Mouse (Mus musculus) kidney, adult 10 weeks (tissue): ENCODE data around the gene Gm17535. TPM values are rescaled to one million over a fixed set of nuclear protein-coding genes. Genes with fewer than 3 reads are reported as not detected.

Experiments
- polyA plus RNA-seq: library from polyadenylated mRNA; stranded (reverse); fragments of 350-450 nt; fragmentation: Illumina TruSeq; extraction: RNeasy Lipid Tissue Mini Kit (QIAGEN cat#74804); gene quantifications from one replicate; pipeline ENCODE4 v1.2.3, GENCODE M21; 2014; ENCODE audit warnings: low read depth, low replicate concordance

The Gm17535 gene
- polyA plus RNA-seq = not detected

DNA sequence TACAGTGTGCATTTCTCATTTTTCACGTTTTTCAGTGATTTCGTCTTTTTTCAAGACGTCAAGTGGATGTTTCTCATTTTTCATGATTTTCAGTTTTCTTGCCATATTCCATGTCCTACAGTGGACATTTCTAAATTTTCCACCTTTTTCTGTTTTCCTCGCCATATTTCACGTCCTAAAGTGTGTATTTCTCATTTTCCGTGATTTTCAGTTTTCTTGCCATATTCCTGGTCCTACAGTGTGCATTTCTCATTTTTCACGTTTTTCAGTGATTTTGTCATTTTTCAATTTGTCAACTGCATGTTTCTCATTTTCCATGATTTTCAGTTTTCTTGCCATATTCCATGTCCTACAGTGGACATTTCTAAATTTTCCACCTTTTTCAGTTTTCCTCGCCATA is at the start of gene Gm17535:
Gene Gm17535, plus strand, starts transcription at position 301 of the 400 bp plus-strand sequence.

DNA sequence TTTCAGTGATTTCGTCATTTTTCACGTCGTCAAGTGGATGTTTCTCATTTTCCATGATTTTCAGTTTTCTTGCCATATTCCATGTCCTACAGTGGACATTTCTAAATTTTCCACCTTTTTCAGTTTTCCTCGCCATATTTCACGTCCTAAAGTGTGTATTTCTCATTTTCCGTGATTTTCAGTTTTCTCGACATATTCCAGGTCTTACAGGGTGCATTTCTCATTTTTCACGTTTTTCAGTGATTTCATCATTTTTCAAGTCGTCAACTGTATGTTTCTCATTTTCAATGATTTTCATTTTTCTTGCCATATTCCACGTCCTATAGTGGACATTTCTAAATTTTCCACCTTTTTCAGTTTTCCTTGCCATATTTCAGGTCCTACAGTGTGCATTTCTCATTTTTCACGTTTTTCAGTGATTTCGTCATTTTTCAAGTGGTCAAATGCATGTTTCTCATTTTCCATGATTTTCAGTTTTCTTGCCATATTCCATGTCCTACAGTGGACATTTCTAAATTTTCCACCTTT is 33.9 kb upstream of the Gm17535 start, which contains the start of gene Gm10722:
Gene Gm10722, plus strand, starts transcription at position 478 of the 528 bp plus-strand sequence.

DNA sequence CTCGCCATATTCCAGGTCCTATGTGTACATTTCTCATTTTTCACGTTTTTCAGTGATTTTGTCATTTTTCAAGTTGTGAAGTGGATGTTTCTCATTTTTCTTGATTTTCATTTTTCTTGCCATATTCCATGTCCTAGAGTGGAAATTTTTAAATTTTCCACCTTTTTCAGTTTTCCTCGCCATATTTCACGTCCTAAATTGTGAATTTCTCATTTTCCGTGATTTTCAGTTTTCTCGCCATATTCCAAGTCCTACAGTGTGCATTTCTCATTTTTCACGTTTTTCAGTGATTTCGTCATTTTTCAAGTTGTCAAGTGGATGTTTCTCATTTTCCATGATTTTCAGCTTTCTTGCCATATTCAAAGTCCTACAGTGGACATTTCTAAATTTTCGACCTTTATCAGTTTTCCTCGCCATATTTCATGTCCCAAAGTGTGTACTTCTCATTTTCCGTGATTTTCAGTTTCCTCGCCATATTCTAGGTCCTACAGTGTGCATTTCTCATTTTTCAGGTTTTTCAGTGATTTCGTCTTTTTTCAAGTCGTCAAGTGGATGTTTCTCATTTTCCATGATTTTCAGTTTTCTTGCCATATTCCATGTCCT is 31.5 kb upstream of the Gm17535 start, which contains the start of gene Gm11168:
Gene Gm11168, plus strand, starts transcription at position 553 of the 603 bp plus-strand sequence.

DNA sequence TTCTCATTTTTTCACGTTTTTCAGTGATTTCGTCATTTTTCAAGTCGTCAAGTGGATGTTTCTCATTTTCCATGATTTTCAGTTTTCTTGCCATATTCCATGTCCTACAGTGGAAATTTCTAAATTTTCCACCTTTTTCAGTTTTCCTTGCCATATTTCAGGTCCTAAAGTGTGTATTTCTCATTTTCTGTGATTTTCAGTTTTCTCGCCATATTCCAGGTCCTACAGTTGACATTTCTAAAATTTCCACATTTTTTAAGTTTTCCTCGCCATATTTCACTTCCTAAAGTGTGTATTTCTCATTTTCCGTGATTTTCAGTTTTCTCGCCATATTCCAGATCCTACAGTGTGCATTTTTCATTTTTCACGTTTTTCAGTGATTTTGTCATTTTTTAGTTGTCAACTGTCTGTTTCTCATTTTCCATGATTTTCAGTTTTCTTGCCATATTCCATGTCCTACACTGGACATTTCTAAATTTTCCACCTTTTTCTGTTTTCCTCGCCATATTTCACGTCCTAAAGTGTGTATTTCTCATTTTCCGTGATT is 21.6 kb upstream of the Gm17535 start, which contains the start of gene Gm10721:
Gene Gm10721, plus strand, starts transcription at position 408 of the 547 bp plus-strand sequence.

DNA sequence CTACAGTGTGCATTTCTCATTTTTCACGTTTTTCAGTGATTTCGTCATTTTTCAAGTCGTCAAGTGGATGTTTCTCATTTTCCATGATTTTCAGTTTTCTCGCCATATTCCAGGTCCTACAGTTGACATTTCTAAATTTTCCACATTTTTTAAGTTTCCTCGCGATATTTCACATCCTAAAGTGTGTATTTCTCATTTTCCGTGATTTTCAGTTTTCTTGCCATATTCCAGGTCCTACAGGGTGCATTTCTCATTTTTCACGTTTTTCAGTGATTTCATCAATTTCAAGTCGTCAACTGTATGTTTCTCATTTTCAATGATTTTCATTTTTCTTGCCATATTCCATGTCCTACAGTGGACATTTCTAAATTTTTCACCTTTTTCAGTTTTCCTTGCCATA is 19.0 kb upstream of the Gm17535 start, which contains the start of gene Gm10720:
Gene Gm10720, plus strand, starts transcription at position 301 of the 400 bp plus-strand sequence.

DNA sequence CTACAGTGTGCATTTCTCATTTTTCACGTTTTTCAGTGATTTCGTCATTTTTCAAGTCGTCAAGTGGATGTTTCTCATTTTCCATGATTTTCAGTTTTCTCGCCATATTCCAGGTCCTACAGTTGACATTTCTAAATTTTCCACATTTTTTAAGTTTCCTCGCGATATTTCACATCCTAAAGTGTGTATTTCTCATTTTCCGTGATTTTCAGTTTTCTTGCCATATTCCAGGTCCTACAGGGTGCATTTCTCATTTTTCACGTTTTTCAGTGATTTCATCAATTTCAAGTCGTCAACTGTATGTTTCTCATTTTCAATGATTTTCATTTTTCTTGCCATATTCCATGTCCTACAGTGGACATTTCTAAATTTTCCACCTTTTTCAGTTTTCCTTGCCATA is 17.3 kb upstream of the Gm17535 start, which contains the start of gene Gm10719:
Gene Gm10719, plus strand, starts transcription at position 301 of the 400 bp plus-strand sequence.

DNA sequence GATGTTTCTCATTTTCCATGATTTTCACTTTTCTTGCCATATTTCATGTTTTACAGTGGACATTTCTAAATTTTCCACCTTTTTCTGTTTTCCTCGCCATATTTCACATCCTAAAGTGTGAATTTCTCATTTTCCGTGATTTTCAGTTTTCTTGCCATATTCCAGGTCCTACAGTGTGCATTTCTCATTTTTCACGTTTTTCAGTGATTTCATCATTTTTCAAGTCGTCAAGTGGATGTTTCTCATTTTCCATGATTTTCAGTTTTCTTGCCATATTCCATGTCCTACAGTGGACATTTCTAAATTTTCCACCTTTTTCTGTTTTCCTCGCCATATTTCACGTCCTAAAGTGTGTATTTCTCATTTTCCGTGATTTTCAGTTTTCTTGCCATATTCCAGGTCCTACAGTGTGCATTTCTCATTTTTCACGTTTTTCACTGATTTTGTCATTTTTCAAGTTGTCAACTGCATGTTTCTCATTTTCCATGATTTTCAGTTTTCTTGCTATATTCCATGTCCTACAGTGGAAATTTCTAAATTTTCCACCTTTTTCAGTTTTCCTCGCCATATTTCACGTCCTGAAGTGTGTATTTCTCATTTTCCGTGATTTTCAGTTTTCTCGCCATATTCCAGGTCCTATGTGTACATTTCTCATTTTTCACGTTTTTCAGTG is 11.0 kb upstream of the Gm17535 start, which contains the start of gene Gm10718:
Gene Gm10718, plus strand, starts transcription at position 236 of the 673 bp plus-strand sequence.

DNA sequence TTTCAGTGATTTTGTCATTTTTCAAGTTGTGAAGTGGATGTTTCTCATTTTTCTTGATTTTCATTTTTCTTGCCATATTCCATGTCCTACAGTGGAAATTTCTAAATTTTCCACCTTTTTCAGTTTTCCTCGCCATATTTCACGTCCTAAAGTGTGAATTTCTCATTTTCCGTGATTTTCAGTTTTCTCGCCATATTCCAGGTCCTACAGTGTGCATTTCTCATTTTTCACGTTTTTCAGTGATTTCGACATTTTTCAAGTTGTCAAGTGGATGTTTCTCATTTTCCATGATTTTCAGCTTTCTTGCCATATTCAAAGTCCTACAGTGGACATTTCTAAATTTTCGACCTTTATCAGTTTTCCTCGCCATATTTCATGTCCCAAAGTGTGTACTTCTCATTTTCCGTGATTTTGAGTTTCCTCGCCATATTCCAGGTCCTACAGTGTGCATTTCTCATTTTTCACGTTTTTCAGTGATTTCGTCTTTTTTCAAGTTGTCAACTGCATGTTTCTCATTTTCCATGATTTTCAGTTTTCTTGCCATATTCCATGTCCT is 9.4 kb upstream of the Gm17535 start, which contains the start of gene Gm10717:
Gene Gm10717, plus strand, starts transcription at position 506 of the 556 bp plus-strand sequence.

DNA sequence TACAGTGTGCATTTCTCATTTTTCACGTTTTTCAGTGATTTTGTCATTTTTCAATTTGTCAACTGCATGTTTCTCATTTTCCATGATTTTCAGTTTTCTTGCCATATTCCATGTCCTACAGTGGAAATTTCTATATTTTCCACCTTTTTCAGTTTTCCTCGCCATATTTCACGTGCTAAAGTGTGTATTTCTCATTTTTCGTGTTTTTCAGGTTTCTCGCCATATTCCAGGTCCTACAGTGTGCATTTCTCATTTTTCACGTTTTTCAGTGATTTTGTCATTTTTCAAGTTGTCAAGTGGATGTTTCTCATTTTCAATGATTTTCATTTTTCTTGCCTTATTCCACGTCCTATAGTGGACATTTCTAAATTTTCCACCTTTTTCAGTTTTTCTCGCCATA is 2.2 kb downstream of the Gm17535 start, which contains the start of gene Gm10715:
Gene Gm10715, plus strand, starts transcription at position 301 of the 400 bp plus-strand sequence.

Other genes starting within 250 kb of the Gm17535 start
- gene Gm10722, start 33.7 kb upstream of the Gm17535 start, polyA plus RNA-seq = not detected
- not detected for gene Gm11168, start 31.3 kb upstream of the Gm17535 start, polyA plus RNA-seq
- gene Gm10721, start 21.5 kb upstream of the Gm17535 start, polyA plus RNA-seq = not detected
- not detected for gene Gm10720, start 18.9 kb upstream of the Gm17535 start, polyA plus RNA-seq
- gene Gm10719, start 17.2 kb upstream of the Gm17535 start, polyA plus RNA-seq = not detected
- not detected for gene Gm10718, start 11.1 kb upstream of the Gm17535 start, polyA plus RNA-seq
- not detected for gene Gm10717, start 9.2 kb upstream of the Gm17535 start, polyA plus RNA-seq
- gene Gm10715, start 2.3 kb downstream of the Gm17535 start, polyA plus RNA-seq = not detected